Mouse (Mus musculus) thymus, postnatal 4 days (tissue): ENCODE data around the gene Wdr91.

Experiments
- DNase-seq: peaks from one replicate; pipeline ENCODE4 v3.0.0; 2021

Gene Wdr91

GRCm38 (mm10) chr6:34910371-34911219 lies at the start of gene Wdr91:
Wdr91 (minus strand) TSS chr6:34910876.
- DNase-seq = peak; percentile 99

- DNase-seq = no peak
Measured at GRCm38 (mm10) chr6:34959131-34959530, 48.5 kb upstream of the Wdr91 start.

- no peak for DNase-seq
Measured at GRCm38 (mm10) chr6:34955862-34956241, 45.2 kb upstream of the Wdr91 start.

- peak; percentile 68 for DNase-seq
Measured at GRCm38 (mm10) chr6:34954926-34955861, 44.5 kb upstream of the Wdr91 start.

GRCm38 (mm10) chr6:34951956-34952667 lies 41.4 kb upstream of the Wdr91 start:
- peak; percentile 78 for DNase-seq

GRCm38 (mm10) chr6:34951518-34951917 lies 40.8 kb upstream of the Wdr91 start:
- DNase-seq = peak; percentile 46

GRCm38 (mm10) chr6:34948461-34948860 lies 37.8 kb upstream of the Wdr91 start:
- DNase-seq = peak; percentile 77

- peak; percentile 55 for DNase-seq
Measured at GRCm38 (mm10) chr6:34946486-34947079, 35.9 kb upstream of the Wdr91 start.

- DNase-seq = peak; percentile 52
Measured at GRCm38 (mm10) chr6:34943499-34943898, 32.8 kb upstream of the Wdr91 start.

GRCm38 (mm10) chr6:34942446-34942845 lies 31.8 kb upstream of the Wdr91 start:
- peak; percentile 78 for DNase-seq

- no peak for DNase-seq
Measured at GRCm38 (mm10) chr6:34941496-34941895, 30.8 kb upstream of the Wdr91 start.

GRCm38 (mm10) chr6:34939451-34939850 lies 28.8 kb upstream of the Wdr91 start:
- peak; percentile 55 for DNase-seq

GRCm38 (mm10) chr6:34938929-34939325 lies 28.3 kb upstream of the Wdr91 start:
- DNase-seq = peak; percentile 35

- peak; percentile 54 for DNase-seq
Measured at GRCm38 (mm10) chr6:34938280-34938928, 27.7 kb upstream of the Wdr91 start.

GRCm38 (mm10) chr6:34936743-34937142 lies 26.1 kb upstream of the Wdr91 start:
- no peak for DNase-seq

- DNase-seq = no peak
Measured at GRCm38 (mm10) chr6:34932633-34933032, 22.0 kb upstream of the Wdr91 start.

GRCm38 (mm10) chr6:34927594-34927993 lies 16.9 kb upstream of the Wdr91 start:
- no peak for DNase-seq

- peak; percentile 83 for DNase-seq
Measured at GRCm38 (mm10) chr6:34927156-34927555, 16.5 kb upstream of the Wdr91 start.

- DNase-seq = peak; percentile 45
Measured at GRCm38 (mm10) chr6:34921941-34922340, 11.3 kb upstream of the Wdr91 start.

- DNase-seq = no peak
Measured at GRCm38 (mm10) chr6:34920631-34921030, 10.0 kb upstream of the Wdr91 start.

- no peak for DNase-seq
Measured at GRCm38 (mm10) chr6:34919956-34920355, 9.3 kb upstream of the Wdr91 start, which contains the start of gene Stra8. Stra8 (plus strand) TSS chr6:34920163.

- no peak for DNase-seq
Measured at GRCm38 (mm10) chr6:34919146-34919545, 8.5 kb upstream of the Wdr91 start.
